Mouse (Mus musculus): ENCODE results near the gene Unc93b1. TPM values are rescaled to one million over a fixed set of nuclear protein-coding genes. Genes with fewer than 3 reads are reported as not detected.
"Not testable (repeated sequence)": the region's sequence is repeated elsewhere in the genome, so short reads cannot be mapped to it uniquely, and the experiment has no call there.

Unc93b1 gene
- total RNA-seq, 2 experiments from 2014 or later = 47.1 to 50.3 TPM

DNA sequence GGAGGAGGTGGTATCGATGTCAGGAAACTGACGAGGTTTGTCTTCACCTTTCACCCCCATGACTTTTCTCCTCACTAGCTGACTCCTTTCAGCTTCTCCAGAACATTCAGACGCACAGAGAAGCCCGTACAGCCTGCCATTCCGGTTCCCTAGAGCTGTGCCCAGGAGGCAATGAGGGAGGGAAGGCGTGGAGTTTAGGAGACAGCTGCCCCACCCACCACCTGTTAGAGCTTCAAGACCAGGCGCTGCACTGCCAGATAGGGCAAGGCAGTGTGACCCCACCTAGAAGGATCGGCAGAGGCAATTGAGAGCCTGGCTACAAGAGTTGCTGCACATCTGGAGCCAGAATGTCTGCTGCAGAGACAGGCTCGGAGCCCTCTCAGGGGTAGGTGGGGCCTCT is 37.2 kb downstream of the Unc93b1 start, which contains the start of gene Aldh3b2:
Aldh3b2 (plus strand) TSS at position 100 of the 400 bp plus-strand sequence.
- peak; percentile 87 for ATAC-seq (replicated peaks; ENCODE audit: low FRiP score, poor library complexity, severe bottlenecking)

DNA sequence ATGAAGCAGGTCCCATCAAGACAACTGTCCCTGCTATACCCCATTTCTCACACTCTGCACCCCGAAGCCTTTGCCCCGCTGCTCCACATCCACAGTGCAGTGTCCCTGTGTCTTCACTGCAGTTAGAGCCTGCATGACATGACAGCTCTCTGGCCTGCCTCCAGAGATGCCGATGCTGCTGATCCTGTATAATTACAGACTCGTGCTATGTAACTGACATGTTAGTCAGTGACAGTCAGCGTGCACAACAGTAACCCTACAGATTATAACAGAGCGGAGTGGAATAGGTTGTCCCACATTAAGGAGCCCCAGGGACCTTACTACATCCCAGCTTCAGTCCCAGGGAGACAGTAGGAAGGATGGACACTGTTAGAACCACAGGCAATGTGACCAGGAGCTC is 39.6 kb downstream of the Unc93b1 start:
- ATAC-seq (replicated peaks; ENCODE audit: low FRiP score, poor library complexity, severe bottlenecking) = not testable (repeated sequence)

DNA sequence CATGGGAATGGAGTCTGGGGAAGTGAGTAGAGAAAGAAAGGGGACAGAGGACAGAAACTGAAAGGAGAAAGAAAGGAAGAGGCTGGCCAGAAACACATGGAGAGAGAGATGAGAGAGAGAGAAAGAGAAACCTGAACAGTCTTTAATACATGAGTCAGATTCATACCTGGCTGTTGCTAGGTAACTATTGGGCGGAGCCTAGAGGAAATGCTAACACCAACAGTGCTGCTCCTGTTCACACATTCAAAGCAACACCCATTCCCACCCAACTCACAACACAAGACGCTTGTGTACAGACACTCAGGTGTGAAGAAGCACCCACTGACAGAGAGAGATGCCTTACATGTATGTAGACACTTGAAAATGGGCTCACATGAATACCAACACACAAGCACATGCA is 40.9 kb downstream of the Unc93b1 start:
- ATAC-seq (replicated peaks; ENCODE audit: low FRiP score, poor library complexity, severe bottlenecking) = no peak

DNA sequence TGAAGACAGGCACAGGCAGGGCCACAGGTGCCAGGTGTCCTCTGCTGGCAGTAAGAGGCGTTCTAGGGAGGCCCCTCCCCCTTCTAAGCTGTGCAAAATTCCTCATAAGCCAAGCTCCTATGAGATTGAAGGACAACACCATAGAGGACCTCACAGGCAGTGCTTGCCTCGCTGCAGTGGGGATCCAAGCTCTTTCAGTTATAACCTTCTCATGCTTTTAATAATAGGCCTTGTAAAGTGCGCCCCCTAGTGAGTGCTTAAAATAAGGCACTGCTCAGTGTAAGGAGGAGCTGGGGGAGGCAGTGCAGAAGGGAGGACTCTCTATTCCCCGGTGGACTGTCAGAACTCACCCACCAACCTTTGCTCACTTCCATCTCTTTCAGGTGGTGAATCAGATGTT is 45.3 kb downstream of the Unc93b1 start:
- ATAC-seq (replicated peaks; ENCODE audit: low FRiP score, poor library complexity, severe bottlenecking) = peak; percentile 64

DNA sequence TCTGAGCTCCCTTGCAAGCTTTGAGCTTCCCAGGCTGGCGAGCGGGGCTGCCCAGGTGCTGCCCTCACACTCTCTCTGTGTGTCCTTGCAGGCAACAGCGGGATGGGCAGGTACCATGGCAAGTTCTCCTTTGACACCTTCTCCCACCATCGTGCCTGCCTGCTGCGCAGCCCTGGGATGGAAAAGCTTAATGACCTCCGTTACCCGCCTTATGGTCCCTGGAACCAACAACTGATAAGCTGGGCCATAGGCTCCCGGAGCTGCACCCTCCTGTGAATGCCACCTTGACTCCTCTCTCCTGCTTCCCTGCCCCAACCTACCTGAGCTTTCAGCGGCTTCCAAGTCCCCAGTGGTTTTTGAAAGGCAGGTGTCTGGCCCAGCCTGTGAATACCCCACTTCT is 45.9 kb downstream of the Unc93b1 start:
- no peak for ATAC-seq (replicated peaks; ENCODE audit: low FRiP score, poor library complexity, severe bottlenecking)

DNA sequence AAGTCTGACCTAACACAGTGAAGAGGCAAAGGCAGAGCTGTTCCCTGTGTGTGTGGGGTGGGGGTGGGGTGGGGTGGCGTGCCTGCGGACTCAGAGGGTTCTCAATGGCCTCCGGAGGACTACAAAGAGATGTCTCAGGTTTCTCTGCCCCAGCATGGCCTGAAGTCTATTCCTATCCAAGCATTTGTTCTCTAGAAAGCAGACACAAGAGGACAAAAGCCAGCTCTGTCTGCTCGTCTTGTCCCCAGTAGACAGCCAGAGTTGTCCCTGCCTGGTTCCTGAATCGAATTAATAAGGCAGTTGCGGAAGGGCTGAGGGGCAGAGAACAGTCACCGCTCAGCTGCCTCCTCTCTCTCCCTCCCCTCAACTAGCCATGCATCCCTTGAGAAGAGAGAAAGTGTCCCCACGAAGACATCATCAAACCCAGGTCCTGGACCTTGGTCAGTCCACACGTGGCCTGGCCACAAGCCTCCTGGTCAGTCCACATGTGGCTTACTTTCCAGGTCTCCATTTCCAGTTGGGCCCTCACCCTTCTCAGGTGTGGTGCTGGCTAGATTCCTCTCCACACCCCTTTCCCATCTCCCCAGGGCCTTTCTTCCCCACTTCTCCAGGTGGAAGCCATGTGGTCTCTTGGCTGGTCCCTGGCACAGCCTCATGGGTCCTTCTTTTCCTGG is 48.7 kb downstream of the Unc93b1 start:
- ATAC-seq (replicated peaks; ENCODE audit: low FRiP score, poor library complexity, severe bottlenecking) = no peak

DNA sequence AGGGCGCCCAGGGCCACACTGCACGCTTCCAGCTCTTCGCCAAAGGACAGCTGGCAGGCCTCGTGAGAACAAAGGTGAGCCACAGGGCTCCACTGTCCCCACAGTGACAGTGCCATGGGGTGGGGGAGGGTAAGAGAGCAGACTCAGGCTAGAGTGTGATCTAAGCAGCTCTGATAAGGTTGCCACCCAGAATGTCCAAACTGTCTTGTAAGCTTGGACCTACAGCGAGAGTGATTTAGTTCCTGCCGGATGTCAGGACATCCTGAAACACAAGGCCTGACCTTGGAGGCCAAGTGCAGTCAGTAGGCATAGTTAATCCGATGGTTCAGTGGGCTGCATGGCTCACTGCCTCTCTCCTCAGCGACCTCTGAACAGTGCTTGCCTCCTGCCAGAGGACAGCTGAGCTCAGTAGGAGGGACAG is 50.3 kb downstream of the Unc93b1 start:
- no peak for ATAC-seq (replicated peaks; ENCODE audit: low FRiP score, poor library complexity, severe bottlenecking)

DNA sequence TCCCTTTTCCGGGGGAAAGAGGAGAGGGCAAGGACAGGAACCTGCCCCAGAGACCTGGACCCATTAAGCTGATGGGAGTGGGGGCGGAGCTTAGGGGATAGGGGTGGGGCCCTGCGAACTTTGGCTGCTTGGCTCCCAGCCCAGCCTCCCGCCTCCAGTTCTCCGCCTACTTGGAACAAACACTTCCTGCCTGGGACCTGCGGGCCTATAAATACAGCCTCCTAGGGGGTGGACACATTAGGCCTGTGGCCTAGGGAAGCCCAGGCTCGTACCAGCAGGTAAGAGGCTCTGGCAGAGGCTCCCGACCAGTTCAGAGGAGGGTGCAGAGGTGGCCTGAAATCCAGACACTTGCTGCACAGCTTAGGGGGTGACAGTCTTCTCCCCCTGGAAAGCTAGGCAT is 51.3 kb downstream of the Unc93b1 start, which contains the start of gene Acy3:
Acy3 (plus strand) TSS at position 237 of the 400 bp plus-strand sequence.
- no peak for ATAC-seq (replicated peaks; ENCODE audit: low FRiP score, poor library complexity, severe bottlenecking)

DNA sequence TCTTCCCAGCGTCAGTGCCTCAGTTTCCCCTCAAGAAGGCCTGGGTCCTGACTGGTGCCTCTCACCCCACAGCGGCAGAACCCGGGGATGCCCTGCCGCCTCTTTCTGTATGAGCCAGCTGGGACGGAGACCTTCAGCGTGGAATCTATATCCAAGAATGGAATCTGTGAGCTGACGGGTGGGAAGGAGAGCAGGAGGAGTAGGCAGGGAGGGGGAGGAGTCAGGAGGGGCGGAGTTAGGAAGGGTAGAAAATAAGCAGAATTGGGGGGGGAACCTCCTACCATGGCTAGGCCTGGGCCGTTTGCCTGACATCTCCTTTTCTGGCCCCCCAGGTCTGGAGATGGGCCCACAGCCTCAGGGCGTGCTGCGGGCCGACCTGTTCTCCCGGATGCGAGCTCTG is 53.1 kb downstream of the Unc93b1 start:
- ATAC-seq (replicated peaks; ENCODE audit: low FRiP score, poor library complexity, severe bottlenecking) = no peak

DNA sequence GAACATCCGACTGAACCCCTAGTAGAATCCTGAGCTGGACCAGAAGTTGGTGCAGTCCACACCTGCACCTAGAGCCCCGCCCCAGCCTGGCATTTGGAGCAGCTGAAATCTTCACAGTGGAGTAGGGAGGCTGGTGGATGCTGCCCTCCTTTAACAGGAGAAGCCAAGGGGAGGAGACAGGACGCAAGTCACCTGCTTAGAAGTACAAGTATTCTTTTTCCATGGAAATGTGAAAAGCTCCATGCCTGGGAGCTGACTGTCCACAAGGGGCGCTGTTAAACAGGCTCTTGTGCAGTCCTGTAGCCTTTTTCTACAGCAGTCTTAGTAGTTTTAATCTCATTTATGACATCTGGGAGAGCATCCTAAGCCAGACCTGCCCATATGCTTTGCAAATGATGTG is 53.8 kb downstream of the Unc93b1 start:
- 0 out of 2 replicates have a peak, but pooled peaks have one; percentile 42 for ATAC-seq (replicated peaks; ENCODE audit: low FRiP score, poor library complexity, severe bottlenecking)

DNA sequence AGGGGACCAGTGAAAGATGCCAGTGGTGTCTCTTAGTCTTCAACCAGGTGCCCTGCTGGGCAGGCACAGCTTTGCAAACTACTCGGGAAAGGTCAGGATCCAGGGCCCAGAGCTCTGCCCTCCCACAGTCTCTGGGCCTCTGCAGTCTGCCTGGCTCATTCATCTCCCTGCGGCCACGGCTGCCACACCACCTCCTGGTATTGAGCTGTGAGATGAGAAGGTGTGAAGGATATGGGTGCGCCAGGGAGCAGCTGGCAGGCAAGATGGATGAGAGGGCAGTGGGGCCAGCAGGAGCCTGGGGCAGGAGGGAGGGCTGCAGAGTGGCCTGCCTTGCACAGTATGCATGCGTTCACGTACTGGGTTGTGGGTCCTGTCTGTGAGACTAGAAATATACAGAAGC is 55.8 kb downstream of the Unc93b1 start:
- ATAC-seq (replicated peaks; ENCODE audit: low FRiP score, poor library complexity, severe bottlenecking) = no peak

DNA sequence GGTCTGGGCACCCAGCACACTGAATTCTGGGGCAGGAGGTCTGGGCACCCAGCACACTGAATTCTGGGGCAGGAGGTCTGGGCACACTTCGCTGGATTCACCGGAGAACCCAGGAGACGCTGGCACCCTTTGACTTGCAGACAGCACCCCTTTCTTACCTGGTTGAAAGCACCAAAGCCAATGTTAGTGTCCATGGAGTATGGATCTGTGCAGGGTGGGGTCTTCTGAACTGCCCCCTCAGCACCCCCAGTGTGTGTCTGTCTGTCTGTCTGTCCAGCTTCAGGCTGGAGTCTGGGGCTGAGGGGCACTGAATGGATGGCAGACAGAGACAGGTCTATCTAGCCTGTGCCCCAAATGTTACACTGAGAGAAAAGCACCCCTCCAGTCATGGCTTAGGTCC is 56.6 kb downstream of the Unc93b1 start:
- no peak for ATAC-seq (replicated peaks; ENCODE audit: low FRiP score, poor library complexity, severe bottlenecking)

DNA sequence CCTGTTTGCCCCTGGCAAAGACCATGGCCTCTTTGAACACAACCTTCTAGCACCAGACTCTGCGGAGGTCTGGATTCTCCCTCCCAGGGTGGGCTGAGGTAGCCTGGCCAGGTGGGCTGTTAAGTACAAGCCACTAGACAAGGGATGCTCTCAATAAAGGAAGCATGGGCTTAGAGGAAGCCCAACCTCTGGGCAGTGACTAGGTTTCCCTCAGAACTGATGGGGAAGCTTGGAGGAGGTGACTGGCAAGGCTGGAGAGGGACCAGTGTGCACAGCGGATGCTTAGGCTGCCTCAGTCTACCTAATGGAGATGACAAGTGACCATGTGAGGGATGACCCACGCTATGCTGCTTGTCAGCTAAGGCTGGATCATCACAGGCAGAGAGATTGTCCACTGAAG is 57.0 kb downstream of the Unc93b1 start:
- ATAC-seq (replicated peaks; ENCODE audit: low FRiP score, poor library complexity, severe bottlenecking) = no peak

DNA sequence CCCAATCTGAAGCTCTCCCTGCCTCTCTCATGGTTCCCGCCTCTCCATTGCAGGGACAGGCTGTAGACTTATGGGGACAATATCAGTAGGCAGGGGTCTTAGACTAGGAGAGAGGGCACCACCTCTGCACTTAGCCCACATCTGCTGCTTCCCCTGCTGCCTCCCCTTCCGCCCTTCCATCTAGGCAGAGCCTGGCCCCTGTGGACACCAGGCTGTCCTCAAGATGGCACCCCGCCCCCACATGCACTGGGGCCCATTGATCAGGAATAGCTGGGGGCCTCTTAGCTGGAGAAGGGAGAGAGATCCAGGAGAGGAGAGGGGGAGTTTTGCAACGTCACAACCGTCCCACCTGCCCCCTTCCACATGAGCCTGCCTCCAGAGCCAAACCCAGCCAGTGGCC is 57.4 kb downstream of the Unc93b1 start, which contains the start of gene Tbx10:
Tbx10 (plus strand) TSS at position 337 of the 400 bp plus-strand sequence.
- no peak for ATAC-seq (replicated peaks; ENCODE audit: low FRiP score, poor library complexity, severe bottlenecking)

DNA sequence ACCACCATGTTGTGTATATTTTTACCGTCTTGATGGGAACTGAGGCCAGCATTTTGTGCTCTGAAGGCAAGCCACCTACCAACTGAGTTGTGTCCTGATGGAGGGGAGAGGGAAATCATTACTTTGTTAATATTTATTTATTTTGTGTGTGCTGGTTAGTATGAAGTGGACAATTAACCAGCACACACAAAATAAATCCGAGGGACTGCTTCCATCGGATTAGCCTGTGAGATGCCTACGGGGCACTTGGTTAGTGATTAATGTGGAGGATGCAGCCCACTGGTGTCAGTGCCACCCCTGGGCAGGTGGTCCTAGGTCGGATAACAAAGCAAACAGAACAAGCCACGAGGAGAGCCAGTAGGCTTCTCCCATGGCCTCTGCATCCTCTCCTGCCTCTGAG is 59.9 kb downstream of the Unc93b1 start:
- no peak for ATAC-seq (replicated peaks; ENCODE audit: low FRiP score, poor library complexity, severe bottlenecking)

DNA sequence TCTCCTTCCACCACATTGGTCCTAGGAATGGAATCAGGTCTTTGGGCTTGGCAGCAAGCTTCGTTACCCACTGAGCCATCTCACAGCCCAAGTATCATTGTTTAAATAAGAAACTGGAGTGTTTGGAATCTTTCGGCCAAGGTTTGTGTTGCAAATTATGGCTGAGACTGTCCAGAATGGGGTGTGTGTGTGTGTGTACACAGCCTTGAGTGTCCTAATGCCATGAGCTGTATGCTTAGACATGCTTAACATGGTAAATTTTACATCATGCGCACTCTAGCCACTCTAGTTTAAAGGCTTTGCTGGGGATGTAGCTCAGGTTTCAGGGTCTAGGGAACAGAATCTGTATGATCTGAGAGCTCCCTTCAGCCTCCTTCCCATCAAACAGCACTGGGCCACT is 60.5 kb downstream of the Unc93b1 start:
- no peak for ATAC-seq (replicated peaks; ENCODE audit: low FRiP score, poor library complexity, severe bottlenecking)

DNA sequence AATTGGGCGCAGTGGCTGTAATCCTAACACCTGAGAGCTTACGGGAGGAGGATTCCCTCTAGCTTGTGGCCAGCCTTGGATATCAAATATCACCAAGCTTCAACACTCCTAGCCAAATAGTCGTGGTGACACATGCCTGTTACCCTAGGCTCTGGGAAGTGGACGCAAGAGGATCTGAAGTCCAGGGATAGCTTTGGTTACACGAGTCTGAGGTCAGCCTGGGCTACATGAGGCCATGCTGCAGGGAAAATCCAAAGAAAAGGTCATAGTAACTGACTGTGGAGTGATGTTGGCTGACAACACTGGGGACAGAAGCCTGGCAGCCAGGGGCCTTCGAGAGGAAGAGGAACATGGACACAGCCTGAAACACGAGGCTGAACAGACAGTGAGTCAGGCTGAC is 61.1 kb downstream of the Unc93b1 start:
- ATAC-seq (replicated peaks; ENCODE audit: low FRiP score, poor library complexity, severe bottlenecking) = no peak

DNA sequence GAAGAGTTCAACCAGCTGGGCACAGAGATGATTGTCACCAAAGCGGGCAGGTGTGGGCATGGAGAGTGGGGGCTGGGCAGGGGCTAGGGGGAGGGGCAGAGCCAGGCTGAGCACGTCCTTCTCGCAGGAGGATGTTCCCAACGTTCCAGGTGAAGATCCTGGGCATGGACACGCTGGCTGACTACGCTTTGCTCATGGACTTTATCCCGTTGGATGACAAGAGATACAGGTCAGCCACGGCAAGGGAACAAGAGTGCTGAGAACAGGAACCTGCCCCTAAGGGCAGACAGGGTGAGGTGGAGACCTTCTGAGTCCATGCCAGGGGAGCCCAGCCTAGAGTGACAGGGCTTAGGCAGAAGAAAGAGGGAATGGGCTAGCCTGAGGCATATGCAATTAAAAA is 61.8 kb downstream of the Unc93b1 start:
- ATAC-seq (replicated peaks; ENCODE audit: low FRiP score, poor library complexity, severe bottlenecking) = no peak

DNA sequence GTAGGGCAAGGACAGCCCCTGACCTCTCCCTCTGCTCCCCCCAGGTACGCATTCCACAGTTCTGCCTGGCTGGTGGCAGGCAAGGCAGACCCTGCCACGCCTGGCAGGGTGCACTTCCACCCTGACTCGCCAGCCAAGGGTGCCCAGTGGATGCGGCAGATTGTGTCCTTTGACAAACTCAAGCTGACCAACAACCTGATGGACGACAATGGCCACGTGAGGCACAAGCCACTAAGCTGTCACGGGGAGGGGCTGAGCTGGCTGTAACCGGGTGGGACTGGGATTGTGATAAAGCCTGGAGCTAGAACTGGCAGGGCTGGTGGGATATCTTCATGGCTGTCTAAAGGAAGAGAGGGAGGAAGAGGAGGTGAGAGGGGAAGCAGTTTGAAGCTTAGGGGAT is 62.2 kb downstream of the Unc93b1 start:
- no peak for ATAC-seq (replicated peaks; ENCODE audit: low FRiP score, poor library complexity, severe bottlenecking)

DNA sequence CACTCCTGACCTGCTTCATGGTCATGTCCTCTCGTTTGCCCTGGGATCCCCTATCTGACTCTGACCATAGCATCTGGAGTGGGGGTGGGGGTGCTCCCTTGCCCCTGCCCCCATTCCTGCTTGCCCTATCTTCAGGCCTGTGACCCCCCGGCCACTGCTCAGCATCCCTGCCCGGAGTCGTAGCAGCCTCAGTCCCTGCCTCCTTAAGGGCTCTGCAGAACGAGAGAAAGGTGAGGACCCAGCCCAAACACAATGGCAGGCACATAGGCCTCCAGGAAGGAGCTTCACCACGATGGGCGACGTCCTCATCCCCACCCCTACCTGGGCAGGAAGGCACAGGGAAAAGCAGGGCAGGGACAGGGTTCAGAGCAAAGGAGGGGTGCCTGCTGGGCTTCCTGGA is 63.3 kb downstream of the Unc93b1 start:
- ATAC-seq (replicated peaks; ENCODE audit: low FRiP score, poor library complexity, severe bottlenecking) = no peak

All from erythroblast, adult 5-6 weeks (primary cell).